Mouse (Mus musculus): ENCODE measurements at regions not wholly inside any gene's neighbourhood (a gene's known extent, or its start where the extent isn't known, plus 50 kb on each side); places are given as distances from the start of the nearest gene placed in this dataset.

DNA sequence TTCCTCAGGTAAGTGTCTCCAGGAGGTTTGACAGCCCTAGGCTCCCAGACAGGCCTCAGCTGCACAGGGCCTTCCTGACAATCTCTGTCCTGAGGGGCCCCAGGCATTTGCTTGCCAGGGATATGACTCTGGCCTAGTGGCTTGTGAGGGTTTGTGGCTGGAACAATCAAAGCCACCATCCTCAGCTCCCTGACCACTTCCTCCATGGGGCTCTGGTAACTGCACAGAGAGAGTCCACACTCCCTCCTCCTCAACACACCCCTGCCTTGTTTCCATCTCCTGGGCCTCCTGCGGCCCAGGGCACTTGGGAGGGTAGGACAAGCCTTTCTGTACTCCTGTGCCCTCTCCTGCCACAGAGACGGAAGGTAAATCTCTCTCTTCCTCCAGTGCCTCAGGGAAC, 144.6 kb downstream of the Zfp36l2 start:
- Histone ChIP-seq H3K36me3 (ENCODE audit: control insufficient read depth, insufficient read depth, low read length) (no peaks in the 10 kb centered on the region), H3K9me3 (ENCODE audit: control insufficient read depth, low read length) (peaks cover 6% of the 10 kb centered on the region), H3K27ac (ENCODE audit: low read length) (peak overlapping the region; percentile 52; the same call in 1 of the 2 replicates), H3K9ac (ENCODE audit: low read depth, low read length) (peak overlapping the region; percentile 24; the same call in 1 of the 2 replicates), H3K4me3 (ENCODE audit: low read length) (no peak overlapping the region), H3K4me2 (ENCODE audit: low read depth, low read length) (no peak overlapping the region), H3K27me3 (replicated peaks; ENCODE audit: control insufficient read depth, insufficient read depth, low read length) (no peaks in the 10 kb centered on the region), H3K4me1 (ENCODE audit: control insufficient read depth, insufficient read depth, low read length) (peaks cover 29% of the 10 kb centered on the region)
- no peak for ATAC-seq
- WGBS: 69% methylated on average over 2 of the region's 2 CpGs

DNA sequence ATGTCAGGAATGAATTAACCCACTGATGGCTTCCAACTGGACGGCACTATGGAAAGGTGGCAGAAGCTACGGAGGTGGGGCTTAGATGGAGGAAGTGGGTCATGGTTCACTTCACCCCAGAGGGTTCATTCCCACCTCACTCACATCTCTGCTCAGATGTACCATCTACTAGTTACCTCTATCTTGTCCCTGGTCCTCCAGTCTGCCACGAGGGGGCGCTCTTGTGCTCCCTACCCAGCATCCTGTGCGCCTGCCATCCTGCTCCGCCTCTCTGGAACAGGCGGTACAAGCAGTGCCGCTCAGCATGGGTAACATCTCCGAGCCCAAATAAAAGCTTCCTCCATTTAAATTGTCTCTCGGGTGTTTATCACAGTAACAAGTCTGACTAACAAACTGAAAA, 148.3 kb downstream of the Zfp36l2 start:
- no peaks in the 10 kb centered on the region for H3K36me3 ChIP-seq (ENCODE audit: control insufficient read depth, insufficient read depth, low read length)
- no peak for ATAC-seq
- H3K9me3 ChIP-seq (ENCODE audit: control insufficient read depth, low read length): no peaks in the 10 kb centered on the region
- H3K27me3 ChIP-seq (replicated peaks; ENCODE audit: control insufficient read depth, insufficient read depth, low read length): no peaks in the 10 kb centered on the region
- no peak overlapping the region for H3K4me2 ChIP-seq (ENCODE audit: low read depth, low read length)
- no peak overlapping the region for H3K9ac ChIP-seq (ENCODE audit: low read depth, low read length)
- 85% methylated on average over 10 of the region's 10 CpGs for WGBS
- H3K4me1 ChIP-seq (ENCODE audit: control insufficient read depth, insufficient read depth, low read length): peaks cover 30% of the 10 kb centered on the region
- no peak overlapping the region for H3K27ac ChIP-seq (ENCODE audit: low read length)
- H3K4me3 ChIP-seq (ENCODE audit: low read length): no peak overlapping the region

DNA sequence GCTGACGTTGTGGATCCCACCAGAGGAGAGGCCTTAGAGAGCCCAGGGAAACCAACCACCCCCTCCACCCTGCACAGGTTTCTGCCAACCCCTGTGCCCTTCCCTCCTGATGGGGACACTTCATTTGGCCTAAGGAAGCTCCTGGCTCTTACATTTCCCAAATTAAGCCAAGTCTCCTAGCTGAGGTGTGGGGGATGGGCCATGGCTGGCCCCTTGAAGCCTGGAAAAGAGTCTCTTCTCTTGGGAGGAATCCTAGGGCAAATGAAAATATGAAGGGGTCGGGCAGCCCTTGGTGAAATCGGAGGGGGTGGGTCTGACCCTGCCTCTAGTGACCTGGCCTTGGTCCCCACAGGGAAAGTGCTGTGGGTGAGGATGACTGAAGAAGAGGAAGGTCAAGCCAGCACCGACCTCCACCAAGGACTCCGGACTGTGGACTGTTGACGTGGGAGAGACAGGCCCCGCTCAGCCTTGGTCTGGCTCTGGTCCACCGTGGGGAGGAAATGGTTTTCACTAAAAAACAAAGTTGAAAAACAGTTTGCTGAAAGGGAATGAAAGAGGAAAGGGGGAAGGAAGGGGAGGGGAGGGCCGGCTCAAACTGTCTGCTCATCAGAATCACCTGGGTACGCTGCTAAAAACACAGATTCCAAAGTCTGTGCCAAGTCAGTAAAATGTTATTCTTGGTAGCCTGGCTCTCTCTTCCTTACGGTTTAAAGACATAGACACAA, 150.0 kb downstream of the Zfp36l2 start:
- no peak overlapping the region for H3K4me3 ChIP-seq (ENCODE audit: low read length)
- no peaks in the 10 kb centered on the region for H3K9me3 ChIP-seq (ENCODE audit: control insufficient read depth, low read length)
- H3K27me3 ChIP-seq (replicated peaks; ENCODE audit: control insufficient read depth, insufficient read depth, low read length): no peaks in the 10 kb centered on the region
- no peak overlapping the region for H3K9ac ChIP-seq (ENCODE audit: low read depth, low read length)
- peak; percentile 29; the same call in 1 of the 2 replicates for ATAC-seq
- H3K4me1 ChIP-seq (ENCODE audit: control insufficient read depth, insufficient read depth, low read length): peaks cover 25% of the 10 kb centered on the region
- no peaks in the 10 kb centered on the region for H3K36me3 ChIP-seq (ENCODE audit: control insufficient read depth, insufficient read depth, low read length)
- H3K4me2 ChIP-seq (ENCODE audit: low read depth, low read length): no peak overlapping the region
- peak overlapping the region; percentile 49 for H3K27ac ChIP-seq (ENCODE audit: low read length)
- 45% methylated on average over 11 of the region's 11 CpGs for WGBS

DNA sequence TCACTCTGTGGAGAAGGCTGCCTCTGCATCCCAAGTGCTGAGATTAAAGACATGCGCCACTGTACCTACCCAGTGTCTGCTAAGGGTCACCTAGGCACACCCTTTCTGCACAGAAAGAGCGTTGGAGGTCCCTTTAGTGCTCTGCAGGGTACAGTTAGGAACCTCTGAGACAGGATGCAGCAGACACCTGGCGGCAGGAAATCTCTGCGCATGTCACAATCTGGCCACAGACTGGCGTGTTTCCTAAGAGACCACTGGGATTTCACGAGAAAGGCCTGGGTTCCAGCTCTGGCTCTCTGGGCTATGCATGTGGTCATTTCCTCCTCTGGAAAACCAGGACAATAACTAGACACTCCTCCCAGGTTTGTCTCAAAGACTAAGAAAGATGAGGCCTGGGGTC, 151.7 kb downstream of the Zfp36l2 start:
- Histone ChIP-seq H3K27ac (ENCODE audit: low read length) (no peak overlapping the region), H3K36me3 (ENCODE audit: control insufficient read depth, insufficient read depth, low read length) (no peaks in the 10 kb centered on the region)
- whole genome bisulfite sequencing: 78% methylated on average over 6 of the region's 6 CpGs

DNA sequence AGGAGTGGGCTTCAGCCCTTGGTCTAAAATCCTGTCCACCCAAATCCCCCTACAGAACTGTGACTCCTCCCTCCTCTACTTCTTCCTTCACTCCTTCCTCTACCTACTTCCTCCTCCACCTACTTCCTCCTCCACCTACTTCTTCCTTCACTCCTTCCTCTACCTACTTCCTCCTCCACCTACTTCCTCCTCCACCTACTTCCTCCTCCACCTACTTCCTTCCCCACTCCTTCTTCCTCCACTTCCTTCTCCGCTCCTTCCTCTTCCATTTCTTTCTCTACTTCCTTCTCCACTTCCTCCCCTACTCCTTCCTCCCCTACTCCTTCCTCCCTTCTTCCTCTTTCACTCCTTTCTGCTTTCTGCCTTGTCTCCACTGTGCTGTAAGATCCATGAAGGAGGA, 152.9 kb downstream of the Zfp36l2 start:
- no peaks in the 10 kb centered on the region for H3K36me3 ChIP-seq (ENCODE audit: control insufficient read depth, insufficient read depth, low read length)
- peaks cover 41% of the 10 kb centered on the region for H3K4me1 ChIP-seq (ENCODE audit: control insufficient read depth, insufficient read depth, low read length)
- WGBS: 89% methylated on average over 1 of the region's 1 CpGs
- H3K27me3 ChIP-seq (replicated peaks; ENCODE audit: control insufficient read depth, insufficient read depth, low read length): no peaks in the 10 kb centered on the region
- no peaks in the 10 kb centered on the region for H3K9me3 ChIP-seq (ENCODE audit: control insufficient read depth, low read length)
- no peak for ATAC-seq
- H3K27ac ChIP-seq (ENCODE audit: low read length): no peak overlapping the region
- H3K4me2 ChIP-seq (ENCODE audit: low read depth, low read length): no peak overlapping the region
- no peak overlapping the region for H3K9ac ChIP-seq (ENCODE audit: low read depth, low read length)
- H3K4me3 ChIP-seq (ENCODE audit: low read length): no peak overlapping the region

More for the DNA sequence above, 151.7 kb downstream of the Zfp36l2 start:
- H3K4me2 ChIP-seq (ENCODE audit: low read depth, low read length): no peak overlapping the region
- no peak overlapping the region for H3K9ac ChIP-seq (ENCODE audit: low read depth, low read length)
- no peak for ATAC-seq
- no peaks in the 10 kb centered on the region for H3K9me3 ChIP-seq (ENCODE audit: control insufficient read depth, low read length)
- H3K27me3 ChIP-seq (replicated peaks; ENCODE audit: control insufficient read depth, insufficient read depth, low read length): no peaks in the 10 kb centered on the region
- H3K4me3 ChIP-seq (ENCODE audit: low read length): no peak overlapping the region
- peaks cover 41% of the 10 kb centered on the region for H3K4me1 ChIP-seq (ENCODE audit: control insufficient read depth, insufficient read depth, low read length)

DNA sequence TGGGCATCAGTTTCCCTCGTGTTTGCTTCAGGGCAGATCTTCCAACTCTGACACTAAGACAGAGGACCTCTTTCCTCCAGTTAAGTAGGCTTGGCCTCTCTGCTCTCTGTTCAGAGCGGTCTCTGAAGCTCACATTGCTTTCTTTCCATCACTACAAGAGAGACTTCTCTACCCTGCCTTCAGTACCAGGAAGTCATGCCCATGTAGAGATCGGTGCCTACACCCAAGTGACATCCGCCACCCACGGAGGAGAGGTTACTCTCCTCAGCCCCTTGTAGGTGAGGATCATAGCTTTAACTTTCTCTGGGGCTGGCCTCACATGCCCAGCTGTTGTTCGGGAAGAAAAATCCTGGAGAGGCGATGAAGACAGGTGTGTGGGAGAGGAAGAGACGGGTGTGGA, 155.3 kb downstream of the Zfp36l2 start:
- Histone ChIP-seq H3K9ac (ENCODE audit: low read depth, low read length) (no peak overlapping the region), H3K27ac (ENCODE audit: low read length) (peak overlapping the region; percentile 58), H3K9me3 (ENCODE audit: control insufficient read depth, low read length) (no peaks in the 10 kb centered on the region), H3K4me2 (ENCODE audit: low read depth, low read length) (no peak overlapping the region), H3K4me1 (ENCODE audit: control insufficient read depth, insufficient read depth, low read length) (peaks cover 41% of the 10 kb centered on the region), H3K27me3 (replicated peaks; ENCODE audit: control insufficient read depth, insufficient read depth, low read length) (no peaks in the 10 kb centered on the region), H3K36me3 (ENCODE audit: control insufficient read depth, insufficient read depth, low read length) (no peaks in the 10 kb centered on the region), H3K4me3 (ENCODE audit: low read length) (no peak overlapping the region)
- no peak for ATAC-seq
- 81% methylated on average over 8 of the region's 8 CpGs for WGBS

DNA sequence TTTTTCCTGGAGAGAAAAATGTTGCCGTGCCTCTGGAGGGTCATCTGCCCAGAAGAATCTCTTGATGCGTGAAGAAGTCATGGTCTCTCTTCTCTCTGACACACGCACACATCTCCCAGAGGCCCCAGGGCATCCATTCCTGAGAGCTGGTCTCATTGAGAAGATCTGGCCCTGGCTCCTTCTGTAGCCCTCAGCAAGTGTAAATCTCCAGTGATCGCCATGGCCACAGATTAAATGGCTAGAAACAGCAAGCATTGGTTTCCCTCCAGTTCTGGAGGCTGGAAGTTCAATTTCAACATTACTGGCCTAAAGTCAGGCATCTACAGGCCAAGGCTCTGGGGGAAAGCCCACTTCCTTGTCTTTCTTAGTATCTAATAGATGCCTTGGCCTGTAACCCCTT, 155.9 kb downstream of the Zfp36l2 start:
- 69% methylated on average over 4 of the region's 4 CpGs for WGBS
- ATAC-seq: no peak
- H3K4me2 ChIP-seq (ENCODE audit: low read depth, low read length): no peak overlapping the region
- 0 out of 2 replicates have a peak overlapping the region, but pooled peaks have one; percentile 9 for H3K9ac ChIP-seq (ENCODE audit: low read depth, low read length)
- peak overlapping the region; percentile 58 for H3K27ac ChIP-seq (ENCODE audit: low read length)
- H3K27me3 ChIP-seq (replicated peaks; ENCODE audit: control insufficient read depth, insufficient read depth, low read length): no peaks in the 10 kb centered on the region
- H3K4me1 ChIP-seq (ENCODE audit: control insufficient read depth, insufficient read depth, low read length): peaks cover 44% of the 10 kb centered on the region
- H3K9me3 ChIP-seq (ENCODE audit: control insufficient read depth, low read length): no peaks in the 10 kb centered on the region
- no peaks in the 10 kb centered on the region for H3K36me3 ChIP-seq (ENCODE audit: control insufficient read depth, insufficient read depth, low read length)
- no peak overlapping the region for H3K4me3 ChIP-seq (ENCODE audit: low read length)

DNA sequence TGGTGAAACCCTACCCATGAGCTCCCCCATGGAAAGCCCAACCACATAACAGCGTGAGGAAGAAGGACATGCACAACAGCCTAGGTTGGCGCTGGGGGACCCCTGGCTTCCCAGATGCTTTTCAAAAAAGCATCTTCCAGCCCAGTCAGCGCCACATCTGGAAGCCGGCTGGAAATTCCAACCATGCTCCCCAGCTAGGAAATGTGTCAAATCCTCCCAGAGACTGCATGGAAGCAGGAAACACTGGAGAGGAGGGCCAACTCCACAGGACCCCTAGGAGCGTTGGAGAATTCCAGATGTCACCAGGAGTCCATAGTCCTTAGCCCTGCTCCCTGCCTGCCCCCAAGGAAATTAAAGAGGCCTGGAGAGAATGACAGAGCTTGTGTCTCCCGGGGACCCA, 156.4 kb downstream of the Zfp36l2 start:
- Histone ChIP-seq H3K36me3 (ENCODE audit: control insufficient read depth, insufficient read depth, low read length) (no peaks in the 10 kb centered on the region), H3K4me1 (ENCODE audit: control insufficient read depth, insufficient read depth, low read length) (peaks cover 46% of the 10 kb centered on the region), H3K27ac (ENCODE audit: low read length) (peak overlapping the region; percentile 58), H3K9me3 (ENCODE audit: control insufficient read depth, low read length) (no peaks in the 10 kb centered on the region), H3K27me3 (replicated peaks; ENCODE audit: control insufficient read depth, insufficient read depth, low read length) (no peaks in the 10 kb centered on the region), H3K4me2 (ENCODE audit: low read depth, low read length) (no peak overlapping the region), H3K9ac (ENCODE audit: low read depth, low read length) (no peak overlapping the region), H3K4me3 (ENCODE audit: low read length) (no peak overlapping the region)
- no peak for ATAC-seq
- WGBS: 63% methylated on average over 6 of the region's 6 CpGs

DNA sequence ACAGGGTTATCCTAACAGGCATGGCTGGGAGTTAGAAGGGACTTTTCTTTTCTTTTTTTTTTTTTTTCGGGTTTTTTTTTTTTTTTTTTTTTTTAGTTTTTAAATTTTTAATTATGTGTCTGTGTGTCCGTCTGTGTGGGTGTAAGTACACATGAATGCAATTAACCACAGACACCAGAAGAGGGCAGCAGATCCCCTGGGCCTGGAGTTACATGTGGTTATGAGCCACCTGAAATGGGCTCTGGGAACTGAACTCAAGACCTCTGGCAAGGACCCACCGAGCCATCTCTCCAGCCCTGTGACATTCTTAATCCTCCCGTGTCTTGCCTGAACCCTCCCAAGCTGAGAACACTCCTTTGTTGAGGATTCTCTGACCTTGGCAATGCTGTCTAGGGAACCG, 157.0 kb downstream of the Zfp36l2 start:
- no peak overlapping the region for H3K4me2 ChIP-seq (ENCODE audit: low read depth, low read length)
- peaks cover 48% of the 10 kb centered on the region for H3K4me1 ChIP-seq (ENCODE audit: control insufficient read depth, insufficient read depth, low read length)
- H3K9me3 ChIP-seq (ENCODE audit: control insufficient read depth, low read length): no peaks in the 10 kb centered on the region
- no peak overlapping the region for H3K9ac ChIP-seq (ENCODE audit: low read depth, low read length)
- no peaks in the 10 kb centered on the region for H3K36me3 ChIP-seq (ENCODE audit: control insufficient read depth, insufficient read depth, low read length)
- peak overlapping the region; percentile 58 for H3K27ac ChIP-seq (ENCODE audit: low read length)
- no peak for ATAC-seq
- 79% methylated on average over 5 of the region's 5 CpGs for WGBS
- H3K27me3 ChIP-seq (replicated peaks; ENCODE audit: control insufficient read depth, insufficient read depth, low read length): no peaks in the 10 kb centered on the region
- no peak overlapping the region for H3K4me3 ChIP-seq (ENCODE audit: low read length)
